Mouse (Mus musculus) testis, adult 2 months (tissue): ENCODE measurements at regions not wholly inside any gene's neighbourhood (a gene's known extent, or its start where the extent isn't known, plus 50 kb on each side); places are given as distances from the start of the nearest gene placed in this dataset.

Experiments used
- H3K27ac ChIP-seq: fragments of 200-500 bp; 2 replicates; pipeline ENCODE4 v1.5.1; 2012; ENCODE audit warnings: low read depth, low read length; ENCODE audit not compliant: control insufficient read depth, insufficient read depth
- H3K27me3 ChIP-seq: fragments of 200-500 bp; 2 replicates; pipeline ENCODE4 v1.6.1; 2012; ENCODE audit warnings: mild to moderate bottlenecking, low read length, moderate library complexity; ENCODE audit not compliant: control insufficient read depth, insufficient read depth
- H3K36me3 ChIP-seq: fragments of 200-500 bp; 2 replicates; pipeline ENCODE4 v1.6.1; 2012; ENCODE audit warnings: mild to moderate bottlenecking, low read length; ENCODE audit not compliant: control insufficient read depth, insufficient read depth
- H3K4me1 ChIP-seq: fragments of 200-500 bp; 2 replicates; pipeline ENCODE4 v1.6.1; 2012; ENCODE audit warnings: low read length; ENCODE audit not compliant: control insufficient read depth, insufficient read depth
- H3K4me3 ChIP-seq: fragments of 200-500 bp; 2 replicates; pipeline ENCODE4 v1.5.1; 2012; ENCODE audit warnings: low read depth, mild to moderate bottlenecking, low read length, moderate library complexity, mixed read lengths; ENCODE audit not compliant: control insufficient read depth
- CTCF ChIP-seq: fragments of 200-500 bp; IDR thresholded peaks from 2 replicates; pipeline ENCODE4 v1.5.1; 2012; ENCODE audit warnings: low read depth, mild to moderate bottlenecking, inconsistent platforms, low read length, moderate library complexity; ENCODE audit not compliant: control insufficient read depth, insufficient read depth, insufficient replicate concordance
- POLR2A ChIP-seq: fragments of 200-500 bp; IDR thresholded peaks from 2 replicates; pipeline ENCODE4 v1.6.1; 2012; ENCODE audit warnings: low read depth, mild to moderate bottlenecking, inconsistent platforms, low read length, moderate library complexity; ENCODE audit not compliant: control insufficient read depth

- H3K4me3 ChIP-seq = no peak overlapping the region
- H3K36me3 ChIP-seq = no peaks in the 10 kb centered on the region
- H3K27ac ChIP-seq = no peak overlapping the region
- TF ChIP-seq POLR2A = no peak
- no peak for TF ChIP-seq CTCF
- no peaks in the 10 kb centered on the region for H3K4me1 ChIP-seq
- no peaks in the 10 kb centered on the region for H3K27me3 ChIP-seq
Measured at GRCm38 (mm10) chr2:169168376-169168775, 213.0 kb upstream of the Zfp64 start.

- TF ChIP-seq CTCF (no peak), POLR2A (no peak)
- Histone ChIP-seq H3K27me3 (no peaks in the 10 kb centered on the region), H3K36me3 (no peaks in the 10 kb centered on the region), H3K4me1 (no peaks in the 10 kb centered on the region), H3K4me3 (no peak overlapping the region), H3K27ac (no peak overlapping the region)
Measured at GRCm38 (mm10) chr2:169161651-169162050, 206.3 kb upstream of the Zfp64 start.

- Histone ChIP-seq H3K36me3 (no peaks in the 10 kb centered on the region), H3K4me1 (no peaks in the 10 kb centered on the region), H3K4me3 (no peak overlapping the region), H3K27me3 (no peaks in the 10 kb centered on the region), H3K27ac (no peak overlapping the region)
- TF ChIP-seq POLR2A = no peak
- no peak for TF ChIP-seq CTCF
Measured at GRCm38 (mm10) chr2:169158760-169159159, 203.4 kb upstream of the Zfp64 start.

- Histone ChIP-seq H3K27ac (no peak overlapping the region), H3K27me3 (no peaks in the 10 kb centered on the region), H3K36me3 (no peaks in the 10 kb centered on the region), H3K4me3 (no peak overlapping the region), H3K4me1 (no peaks in the 10 kb centered on the region)
- no peak for TF ChIP-seq CTCF
- TF ChIP-seq POLR2A = no peak
Measured at GRCm38 (mm10) chr2:169158005-169158673, 202.8 kb upstream of the Zfp64 start.

GRCm38 (mm10) chr2:169156908-169157307, 201.5 kb upstream of the Zfp64 start:
- Histone ChIP-seq H3K27me3 (no peaks in the 10 kb centered on the region), H3K27ac (no peak overlapping the region), H3K4me3 (no peak overlapping the region), H3K36me3 (no peaks in the 10 kb centered on the region), H3K4me1 (no peaks in the 10 kb centered on the region)
- no peak for TF ChIP-seq POLR2A
- TF ChIP-seq CTCF = no peak

- H3K4me1 ChIP-seq = no peaks in the 10 kb centered on the region
- TF ChIP-seq POLR2A = no peak
Measured at GRCm38 (mm10) chr2:169154881-169155280, 199.5 kb upstream of the Zfp64 start.

GRCm38 (mm10) chr2:169147655-169148054, 192.3 kb upstream of the Zfp64 start:
- H3K36me3 ChIP-seq = no peaks in the 10 kb centered on the region

More at GRCm38 (mm10) chr2:169154881-169155280, 199.5 kb upstream of the Zfp64 start:
- no peak overlapping the region for H3K4me3 ChIP-seq
- no peak overlapping the region for H3K27ac ChIP-seq
- no peaks in the 10 kb centered on the region for H3K36me3 ChIP-seq
- no peaks in the 10 kb centered on the region for H3K27me3 ChIP-seq

More at GRCm38 (mm10) chr2:169147655-169148054, 192.3 kb upstream of the Zfp64 start:
- no peak overlapping the region for H3K27ac ChIP-seq
- no peaks in the 10 kb centered on the region for H3K27me3 ChIP-seq
- no peaks in the 10 kb centered on the region for H3K4me1 ChIP-seq
- TF ChIP-seq CTCF = no peak
- TF ChIP-seq POLR2A = no peak
- H3K4me3 ChIP-seq = no peak overlapping the region
